Mouse (Mus musculus): ENCODE data around the gene Bloc1s4.

The Bloc1s4 gene

DNA sequence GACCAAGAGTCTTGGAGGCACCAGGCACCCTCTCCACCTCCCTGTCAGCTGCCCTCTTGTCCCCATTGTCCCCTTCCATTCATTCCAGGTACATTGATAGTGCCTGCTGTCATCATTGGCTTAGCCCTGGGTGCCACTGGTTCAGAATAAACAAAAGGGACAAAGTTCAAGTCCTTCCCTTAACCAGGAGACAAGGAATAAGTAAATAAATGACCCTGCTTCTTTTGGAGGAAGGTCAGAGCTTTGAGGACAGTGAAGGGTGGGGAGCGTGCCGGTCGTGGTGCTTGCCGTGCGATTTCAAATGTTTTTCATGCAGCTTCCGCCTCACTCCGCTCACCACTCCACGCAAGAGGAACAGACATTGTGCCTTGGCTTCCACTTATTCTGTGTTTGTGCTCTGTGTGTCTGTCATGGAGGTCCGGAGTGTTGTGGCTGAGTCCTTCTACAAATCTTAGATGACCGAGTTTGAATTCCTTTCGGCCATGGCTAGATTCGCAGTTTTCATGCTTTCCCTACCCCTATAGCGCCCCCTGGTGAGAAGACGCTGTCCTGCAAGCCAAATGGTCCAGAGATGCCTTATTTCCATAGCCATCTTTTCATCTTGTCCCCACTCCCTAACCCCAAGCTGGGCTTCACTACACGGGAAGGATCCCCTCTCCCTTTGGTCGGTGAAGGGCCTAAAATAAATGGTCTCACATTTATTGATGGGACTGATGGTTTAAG, 6.2 kb downstream of the Bloc1s4 start:
- in situ Hi-C loops (cut with MboI; ENCODE audit: unreplicated experiment in 2 of 2), result loop anchor here (5.0 to 25.0 kb wide), 5 partner anchors 140 to 757 kb away; partner anchors contain the start of gene Grpel1 (in 2 of the 2)

DNA sequence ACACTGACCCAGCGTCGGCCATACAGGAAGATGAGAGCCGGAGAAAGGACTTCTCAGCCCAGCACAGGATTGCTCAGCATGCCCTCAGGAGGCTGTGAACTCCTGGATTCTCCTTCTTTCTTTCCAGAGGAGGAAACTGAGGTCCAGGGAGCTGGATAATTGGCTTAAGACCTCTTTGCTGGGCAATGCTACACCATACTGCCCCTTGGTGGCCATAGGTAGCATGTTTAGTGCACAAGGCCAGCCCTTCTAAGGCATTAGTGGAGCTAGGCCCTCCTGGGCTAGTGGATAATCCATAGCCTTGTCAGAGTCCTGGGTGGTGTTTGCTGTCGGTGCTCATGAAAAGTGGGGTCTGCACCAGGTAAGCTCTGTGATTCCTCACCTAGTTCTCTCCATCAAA, 8.6 kb downstream of the Bloc1s4 start:
- in situ Hi-C loops (cut with MboI; ENCODE audit: unreplicated experiment in 2 of 2), result loop anchor here (5.0 to 25.0 kb wide), 5 partner anchors 138 to 755 kb away; partner anchors contain the start of gene Grpel1 (in 2 of the 2)

GRCm38 (mm10) chr5:36738799-36739615, 9.4 kb downstream of the Bloc1s4 start:
- in situ Hi-C loops (cut with MboI; ENCODE audit: unreplicated experiment in 2 of 2), result loop anchor here in 1 of 2 experiments (25.0 kb wide), 1 partner anchor 427 kb away; no protein-coding TSS in a partner anchor

- in situ Hi-C loops (cut with MboI; ENCODE audit: unreplicated experiment in 2 of 2), result loop anchor here in 1 of 2 experiments (25.0 kb wide), 1 partner anchor 425 kb away; no protein-coding TSS in a partner anchor
These were observed 10.7 kb downstream of the Bloc1s4 start for GRCm38 (mm10) chr5:36737765-36738164.

- in situ Hi-C loops (cut with MboI; ENCODE audit: unreplicated experiment in 2 of 2), result loop anchor here in 1 of 2 experiments (25.0 kb wide), 1 partner anchor 424 kb away; no protein-coding TSS in a partner anchor
These were observed 12.4 kb downstream of the Bloc1s4 start for GRCm38 (mm10) chr5:36736009-36736408.

- in situ Hi-C loops (cut with MboI; ENCODE audit: unreplicated experiment in 2 of 2), result loop anchor here in 1 of 2 experiments (25.0 kb wide), 1 partner anchor 423 kb away; no protein-coding TSS in a partner anchor
These were observed 13.3 kb downstream of the Bloc1s4 start for GRCm38 (mm10) chr5:36735106-36735505.

GRCm38 (mm10) chr5:36733405-36733804, 15.0 kb downstream of the Bloc1s4 start:
- in situ Hi-C loops (cut with MboI; ENCODE audit: unreplicated experiment in 2 of 2), result loop anchor here in 1 of 2 experiments (25.0 kb wide), 1 partner anchor 421 kb away; no protein-coding TSS in a partner anchor

- in situ Hi-C loops (cut with MboI; ENCODE audit: unreplicated experiment in 2 of 2), result loop anchor here in 1 of 2 experiments (25.0 kb wide), 1 partner anchor 420 kb away; no protein-coding TSS in a partner anchor
These were observed 16.4 kb downstream of the Bloc1s4 start for GRCm38 (mm10) chr5:36731901-36732652.

GRCm38 (mm10) chr5:36730689-36731088, 17.8 kb downstream of the Bloc1s4 start:
- in situ Hi-C loops (cut with MboI; ENCODE audit: unreplicated experiment in 2 of 2), result loop anchor here in 1 of 2 experiments (25.0 kb wide), 1 partner anchor 418 kb away; no protein-coding TSS in a partner anchor

GRCm38 (mm10) chr5:36729923-36730322, 18.5 kb downstream of the Bloc1s4 start:
- in situ Hi-C loops (cut with MboI; ENCODE audit: unreplicated experiment in 2 of 2), result loop anchor here in 1 of 2 experiments (25.0 kb wide), 1 partner anchor 418 kb away; no protein-coding TSS in a partner anchor

DNA sequence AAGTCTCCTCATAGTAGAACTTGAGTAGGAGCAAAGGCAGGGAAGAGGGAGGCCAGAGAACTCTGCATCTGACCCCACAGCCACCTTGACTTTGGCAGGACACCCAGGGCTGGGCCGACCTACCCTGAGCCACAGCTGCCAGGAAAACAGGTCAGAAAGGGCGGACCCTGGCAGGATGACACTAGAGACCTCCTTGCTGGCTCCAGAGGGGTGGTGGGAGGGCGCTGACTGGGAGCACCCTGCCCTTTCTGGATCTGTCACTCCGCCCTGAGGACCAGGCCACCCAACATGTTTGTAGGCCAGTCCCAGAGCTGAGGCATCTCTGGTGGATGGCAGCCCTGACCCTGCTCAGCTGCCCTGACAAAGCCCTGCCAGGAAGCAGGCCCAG, 19.4 kb downstream of the Bloc1s4 start:
- in situ Hi-C loops (cut with MboI; ENCODE audit: unreplicated experiment in 2 of 2), result loop anchor here in 1 of 2 experiments (25.0 kb wide), 1 partner anchor 417 kb away; no protein-coding TSS in a partner anchor

DNA sequence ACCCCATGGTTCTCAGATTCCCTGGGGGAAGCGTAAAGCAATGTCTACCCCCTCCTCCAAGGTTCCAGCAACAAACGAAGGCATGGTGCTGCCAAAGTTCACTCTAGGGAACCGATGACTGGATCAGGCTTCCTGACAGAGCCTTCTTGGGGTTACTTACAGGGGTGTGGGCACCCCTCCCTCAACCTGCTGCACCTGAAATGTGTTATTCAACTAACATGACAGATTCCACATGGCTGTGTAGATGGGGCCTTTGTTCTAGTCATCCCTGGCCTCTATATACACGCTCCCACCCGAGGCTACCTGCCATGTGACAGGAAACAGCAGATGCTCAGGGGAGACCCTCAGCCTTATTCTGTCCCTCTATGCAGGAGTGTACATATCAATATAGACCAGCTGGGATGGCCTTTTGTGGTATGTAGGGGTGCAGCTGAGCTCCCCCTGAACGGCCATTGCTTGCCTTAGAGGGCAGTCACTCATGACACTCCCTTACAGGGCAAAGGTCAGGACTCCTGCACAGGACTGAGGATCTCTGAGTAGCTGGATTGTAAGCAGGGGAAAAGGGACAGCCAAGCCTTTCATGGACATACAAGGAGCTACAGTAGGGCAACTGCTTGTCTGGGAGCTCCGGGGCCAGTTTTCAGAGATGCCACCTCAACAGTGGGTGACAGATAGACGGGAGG, 19.9 kb downstream of the Bloc1s4 start:
- in situ Hi-C loops (cut with MboI; ENCODE audit: unreplicated experiment in 2 of 2), result loop anchor here in 1 of 2 experiments (25.0 kb wide), 1 partner anchor 416 kb away; no protein-coding TSS in a partner anchor

- in situ Hi-C loops (cut with MboI; ENCODE audit: unreplicated experiment in 2 of 2), result loop anchor here in 1 of 2 experiments (25.0 kb wide), 1 partner anchor 415 kb away; no protein-coding TSS in a partner anchor
These were observed 20.7 kb downstream of the Bloc1s4 start for GRCm38 (mm10) chr5:36727776-36728175.

DNA sequence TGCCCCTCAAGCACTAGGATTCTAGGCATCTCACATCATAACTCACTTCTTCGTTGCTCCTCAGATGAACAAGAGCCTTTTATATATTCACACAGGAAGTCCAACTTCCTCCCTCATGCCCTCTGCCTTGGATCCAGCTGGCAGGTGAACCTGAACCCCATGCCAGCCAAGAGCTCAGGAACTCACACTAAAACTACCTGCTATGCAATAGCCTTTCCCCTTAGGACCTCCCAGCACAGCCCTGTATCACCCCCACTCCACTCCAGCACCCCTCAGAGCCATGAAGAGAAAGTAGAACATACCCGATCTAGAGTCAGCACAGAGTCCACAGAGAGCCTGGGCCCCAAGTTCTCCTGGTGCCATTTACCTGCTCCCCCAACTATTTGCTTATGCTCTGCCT, 21.3 kb downstream of the Bloc1s4 start:
- in situ Hi-C loops (cut with MboI; ENCODE audit: unreplicated experiment in 2 of 2), result loop anchor here in 1 of 2 experiments (25.0 kb wide), 1 partner anchor 415 kb away; no protein-coding TSS in a partner anchor

- in situ Hi-C loops (cut with MboI; ENCODE audit: unreplicated experiment in 2 of 2), result loop anchor here in 1 of 2 experiments (25.0 kb wide), 1 partner anchor 414 kb away; no protein-coding TSS in a partner anchor
These were observed 22.1 kb downstream of the Bloc1s4 start for GRCm38 (mm10) chr5:36726387-36726801.

GRCm38 (mm10) chr5:36725861-36726260, 22.6 kb downstream of the Bloc1s4 start:
- in situ Hi-C loops (cut with MboI; ENCODE audit: unreplicated experiment in 2 of 2), result loop anchor here in 1 of 2 experiments (25.0 kb wide), 1 partner anchor 414 kb away; no protein-coding TSS in a partner anchor

DNA sequence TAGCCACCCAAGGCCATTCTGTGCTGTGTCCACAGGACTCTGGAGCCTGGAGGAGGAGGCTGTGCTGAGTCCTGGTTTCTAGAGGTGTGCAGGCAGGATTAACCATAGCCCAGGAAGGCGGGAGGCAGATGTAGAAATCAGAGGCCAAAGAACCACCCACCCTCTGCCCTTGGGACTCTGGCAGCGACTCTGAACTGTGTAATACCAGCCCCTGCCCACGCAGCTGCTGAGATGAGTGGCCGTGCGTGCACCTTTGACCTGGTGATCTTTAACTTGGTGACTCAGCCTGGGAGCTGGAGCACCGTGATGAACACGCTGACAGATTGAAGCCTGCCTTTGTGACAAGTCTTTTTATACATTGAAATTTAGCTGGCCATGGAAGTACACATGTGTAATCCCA, 24.2 kb downstream of the Bloc1s4 start:
- in situ Hi-C loops (cut with MboI; ENCODE audit: unreplicated experiment in 2 of 2), result no loop called here

DNA sequence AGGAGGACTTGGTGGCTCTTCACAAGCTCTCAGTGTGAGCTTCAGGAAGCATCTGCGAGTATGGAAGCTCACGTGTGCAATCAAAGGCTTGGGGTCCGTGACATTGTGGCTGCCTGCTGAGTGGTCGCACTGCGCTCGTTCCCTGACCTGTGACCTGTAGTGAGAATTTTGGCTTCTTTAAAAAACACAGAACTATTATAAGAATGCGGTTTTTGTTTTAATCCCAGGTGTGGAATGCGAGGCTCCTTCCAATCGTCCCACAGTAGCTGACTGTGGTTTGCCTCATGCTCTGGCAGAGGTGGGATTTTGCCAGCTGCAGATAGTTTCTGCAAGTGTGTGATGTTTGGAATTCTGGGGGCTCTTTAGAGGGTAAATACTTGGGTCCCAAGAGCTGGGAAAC, 25.1 kb downstream of the Bloc1s4 start:
- in situ Hi-C loops (cut with MboI; ENCODE audit: unreplicated experiment in 2 of 2), result no loop called here

DNA sequence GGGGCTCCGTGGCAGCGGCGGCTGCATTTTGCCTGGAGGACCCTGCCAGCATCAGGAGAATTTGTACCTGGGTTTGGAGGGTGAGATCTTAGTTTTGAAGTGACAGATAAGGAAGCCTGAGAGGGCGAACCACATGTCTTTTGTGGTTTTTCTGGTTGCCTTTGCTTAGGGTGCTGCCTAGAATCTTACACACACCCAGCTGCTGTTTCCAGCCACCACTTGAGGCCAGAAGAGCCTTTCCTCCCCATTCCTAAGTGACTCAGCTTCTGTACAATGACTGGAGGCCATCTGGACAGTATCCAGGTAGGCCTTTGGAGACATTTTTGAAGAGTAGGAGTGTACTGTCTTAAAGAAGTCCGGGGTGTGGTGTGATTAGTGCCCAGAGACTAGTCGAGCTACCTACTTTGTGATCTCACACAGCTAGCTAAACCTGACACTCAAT, 26.0 kb downstream of the Bloc1s4 start:
- in situ Hi-C loops (cut with MboI; ENCODE audit: unreplicated experiment in 2 of 2), result no loop called here
